Mouse (Mus musculus): ENCODE data around the gene Ecm1. TPM values are rescaled to one million over a fixed set of nuclear protein-coding genes. Genes with fewer than 3 reads are reported as not detected.
"Not testable (repeated sequence)": the region's sequence is repeated elsewhere in the genome, so short reads cannot be mapped to it uniquely, and the experiment has no call there.

Gene Ecm1
- polyA plus RNA-seq, 1 experiment from 2014 or later, result 110 TPM

GRCm38 (mm10) chr3:95698286-95698685 lies 41.1 kb downstream of the Ecm1 start:
- ATAC-seq (ENCODE audit: insufficient read depth, low FRiP score), result no peak
- H3K4me3 ChIP-seq (replicated peaks; ENCODE audit: low read length), result no peak overlapping the region
- H3K27ac ChIP-seq (ENCODE audit: low read length), result no peak overlapping the region
- H3K27me3 ChIP-seq (ENCODE audit: control insufficient read depth, insufficient read depth, low read length), result no peaks in the 10 kb centered on the region
- no peaks in the 10 kb centered on the region for H3K36me3 ChIP-seq (ENCODE audit: control insufficient read depth, insufficient read depth, low read length)
- peaks cover 39% of the 10 kb centered on the region for H3K4me1 ChIP-seq (ENCODE audit: control insufficient read depth, insufficient read depth, low read length)
- WGBS, result 97% methylated on average over 4 of the region's 4 CpGs
- no peaks in the 10 kb centered on the region for H3K9me3 ChIP-seq (replicated peaks; ENCODE audit: control insufficient read depth, low read length)
- H3K4me2 ChIP-seq (ENCODE audit: low read depth, low read length), result no peak overlapping the region
- no peak overlapping the region for H3K9ac ChIP-seq (ENCODE audit: low read length)

GRCm38 (mm10) chr3:95696360-95696759 lies 43.0 kb downstream of the Ecm1 start:
- ATAC-seq (ENCODE audit: insufficient read depth, low FRiP score), result no peak
- H3K4me1 ChIP-seq (ENCODE audit: control insufficient read depth, insufficient read depth, low read length), result peaks cover 29% of the 10 kb centered on the region
- 19% methylated on average over 7 of the region's 7 CpGs for WGBS
- no peaks in the 10 kb centered on the region for H3K27me3 ChIP-seq (ENCODE audit: control insufficient read depth, insufficient read depth, low read length)
- H3K4me2 ChIP-seq (ENCODE audit: low read depth, low read length), result no peak overlapping the region
- no peaks in the 10 kb centered on the region for H3K9me3 ChIP-seq (replicated peaks; ENCODE audit: control insufficient read depth, low read length)
- no peak overlapping the region for H3K4me3 ChIP-seq (replicated peaks; ENCODE audit: low read length)
- H3K9ac ChIP-seq (ENCODE audit: low read length), result 0 out of 2 replicates have a peak overlapping the region, but pooled peaks have one; percentile 2
- H3K36me3 ChIP-seq (ENCODE audit: control insufficient read depth, insufficient read depth, low read length), result no peaks in the 10 kb centered on the region
- H3K27ac ChIP-seq (ENCODE audit: low read length), result peak overlapping the region; percentile 56

- Histone ChIP-seq H3K9ac (ENCODE audit: low read length) (no peak overlapping the region), H3K4me1 (ENCODE audit: control insufficient read depth, insufficient read depth, low read length) (peaks cover 24% of the 10 kb centered on the region), H3K4me3 (replicated peaks; ENCODE audit: low read length) (no peak overlapping the region), H3K4me2 (ENCODE audit: low read depth, low read length) (no peak overlapping the region), H3K27me3 (ENCODE audit: control insufficient read depth, insufficient read depth, low read length) (no peaks in the 10 kb centered on the region), H3K27ac (ENCODE audit: low read length) (peak overlapping the region; percentile 56; the same call in 1 of the 2 replicates), H3K36me3 (ENCODE audit: control insufficient read depth, insufficient read depth, low read length) (no peaks in the 10 kb centered on the region), H3K9me3 (replicated peaks; ENCODE audit: control insufficient read depth, low read length) (no peaks in the 10 kb centered on the region)
- 43% methylated on average over 3 of the region's 3 CpGs for WGBS
- ATAC-seq (ENCODE audit: insufficient read depth, low FRiP score), result no peak
Measured at GRCm38 (mm10) chr3:95695796-95696195, 43.6 kb downstream of the Ecm1 start.

- WGBS, result 82% methylated on average over 11 of the region's 11 CpGs
- no peak overlapping the region for H3K9ac ChIP-seq (ENCODE audit: low read length)
- H3K4me3 ChIP-seq (replicated peaks; ENCODE audit: low read length), result no peak overlapping the region
- no peaks in the 10 kb centered on the region for H3K27me3 ChIP-seq (ENCODE audit: control insufficient read depth, insufficient read depth, low read length)
- no peaks in the 10 kb centered on the region for H3K36me3 ChIP-seq (ENCODE audit: control insufficient read depth, insufficient read depth, low read length)
- no peaks in the 10 kb centered on the region for H3K9me3 ChIP-seq (replicated peaks; ENCODE audit: control insufficient read depth, low read length)
- ATAC-seq (ENCODE audit: insufficient read depth, low FRiP score), result no peak
- peaks cover 25% of the 10 kb centered on the region for H3K4me1 ChIP-seq (ENCODE audit: control insufficient read depth, insufficient read depth, low read length)
- H3K27ac ChIP-seq (ENCODE audit: low read length), result no peak overlapping the region
- H3K4me2 ChIP-seq (ENCODE audit: low read depth, low read length), result no peak overlapping the region
Measured at GRCm38 (mm10) chr3:95694808-95695703, 44.3 kb downstream of the Ecm1 start.

GRCm38 (mm10) chr3:95693821-95694807 lies 45.3 kb downstream of the Ecm1 start:
- Histone ChIP-seq H3K27me3 (ENCODE audit: control insufficient read depth, insufficient read depth, low read length) (no peaks in the 10 kb centered on the region), H3K27ac (ENCODE audit: low read length) (peak overlapping the region; percentile 21; the same call in 1 of the 2 replicates), H3K4me1 (ENCODE audit: control insufficient read depth, insufficient read depth, low read length) (peaks cover 33% of the 10 kb centered on the region), H3K4me2 (ENCODE audit: low read depth, low read length) (no peak overlapping the region), H3K36me3 (ENCODE audit: control insufficient read depth, insufficient read depth, low read length) (no peaks in the 10 kb centered on the region), H3K4me3 (replicated peaks; ENCODE audit: low read length) (no peak overlapping the region), H3K9me3 (replicated peaks; ENCODE audit: control insufficient read depth, low read length) (no peaks in the 10 kb centered on the region), H3K9ac (ENCODE audit: low read length) (no peak overlapping the region)
- 54% methylated on average over 11 of the region's 11 CpGs for WGBS
- no peak for ATAC-seq (ENCODE audit: insufficient read depth, low FRiP score)

GRCm38 (mm10) chr3:95692677-95693076 lies 46.7 kb downstream of the Ecm1 start:
- no peak overlapping the region for H3K9ac ChIP-seq (ENCODE audit: low read length)
- H3K27me3 ChIP-seq (ENCODE audit: control insufficient read depth, insufficient read depth, low read length), result no peaks in the 10 kb centered on the region
- H3K4me2 ChIP-seq (ENCODE audit: low read depth, low read length), result no peak overlapping the region
- no peak overlapping the region for H3K4me3 ChIP-seq (replicated peaks; ENCODE audit: low read length)
- no peaks in the 10 kb centered on the region for H3K36me3 ChIP-seq (ENCODE audit: control insufficient read depth, insufficient read depth, low read length)
- no peak overlapping the region for H3K27ac ChIP-seq (ENCODE audit: low read length)
- H3K4me1 ChIP-seq (ENCODE audit: control insufficient read depth, insufficient read depth, low read length), result peaks cover 40% of the 10 kb centered on the region
- no peak for ATAC-seq (ENCODE audit: insufficient read depth, low FRiP score)
- H3K9me3 ChIP-seq (replicated peaks; ENCODE audit: control insufficient read depth, low read length), result no peaks in the 10 kb centered on the region
- 58% methylated on average over 6 of the region's 6 CpGs for WGBS

GRCm38 (mm10) chr3:95690552-95690951 lies 48.8 kb downstream of the Ecm1 start:
- not testable (repeated sequence) for H3K4me3 ChIP-seq (replicated peaks; ENCODE audit: low read length); H3K9me3 ChIP-seq (replicated peaks; ENCODE audit: control insufficient read depth, low read length); H3K36me3 ChIP-seq (ENCODE audit: control insufficient read depth, insufficient read depth, low read length); H3K27me3 ChIP-seq (ENCODE audit: control insufficient read depth, insufficient read depth, low read length); H3K4me2 ChIP-seq (ENCODE audit: low read depth, low read length); H3K9ac ChIP-seq (ENCODE audit: low read length); ATAC-seq (ENCODE audit: insufficient read depth, low FRiP score)
- peaks cover 45% of the 10 kb centered on the region for H3K4me1 ChIP-seq (ENCODE audit: control insufficient read depth, insufficient read depth, low read length)
- WGBS, result 89% methylated on average over 2 of the region's 2 CpGs
- H3K27ac ChIP-seq (ENCODE audit: low read length), result peak overlapping the region; percentile 34; the same call in 1 of the 2 replicates

- H3K4me2 ChIP-seq (ENCODE audit: low read depth, low read length), result peak overlapping the region; percentile 9; the same call in 1 of the 2 replicates
- H3K27me3 ChIP-seq (ENCODE audit: control insufficient read depth, insufficient read depth, low read length), result no peaks in the 10 kb centered on the region
- H3K4me1 ChIP-seq (ENCODE audit: control insufficient read depth, insufficient read depth, low read length), result peaks cover 43% of the 10 kb centered on the region
- peak overlapping the region; percentile 99; the same call in 1 of the 2 replicates for H3K27ac ChIP-seq (ENCODE audit: low read length)
- no peak for ATAC-seq (ENCODE audit: insufficient read depth, low FRiP score)
- H3K9ac ChIP-seq (ENCODE audit: low read length), result peak overlapping the region; percentile 39
- no peak overlapping the region for H3K4me3 ChIP-seq (replicated peaks; ENCODE audit: low read length)
- H3K9me3 ChIP-seq (replicated peaks; ENCODE audit: control insufficient read depth, low read length), result no peaks in the 10 kb centered on the region
- H3K36me3 ChIP-seq (ENCODE audit: control insufficient read depth, insufficient read depth, low read length), result no peaks in the 10 kb centered on the region
- 31% methylated on average over 2 of the region's 2 CpGs for WGBS
Measured at GRCm38 (mm10) chr3:95689940-95690339, 49.4 kb downstream of the Ecm1 start.

Data from stomach, embryonic 16.5 days (tissue).